Mouse (Mus musculus): ENCODE measurements around the gene Dync1i1.

- TF ChIP-seq CTCF (IDR thresholded peaks at IDR 0.05; ENCODE audit: low read depth) (no peak), EP300 (IDR thresholded peaks at IDR 0.05; ENCODE audit: low read depth) (no peak)
Observed at GRCm38 (mm10) chr6:5795314-5795713, 69.9 kb downstream of the Dync1i1 start.
